Mouse (Mus musculus): ENCODE data around the gene Sprr2j-ps. TPM values are rescaled to one million over a fixed set of nuclear protein-coding genes. Genes with fewer than 3 reads are reported as not detected.

Sprr2j-ps gene
- polyA plus RNA-seq (2017; shearing (Covaris generic)) = not detected

DNA sequence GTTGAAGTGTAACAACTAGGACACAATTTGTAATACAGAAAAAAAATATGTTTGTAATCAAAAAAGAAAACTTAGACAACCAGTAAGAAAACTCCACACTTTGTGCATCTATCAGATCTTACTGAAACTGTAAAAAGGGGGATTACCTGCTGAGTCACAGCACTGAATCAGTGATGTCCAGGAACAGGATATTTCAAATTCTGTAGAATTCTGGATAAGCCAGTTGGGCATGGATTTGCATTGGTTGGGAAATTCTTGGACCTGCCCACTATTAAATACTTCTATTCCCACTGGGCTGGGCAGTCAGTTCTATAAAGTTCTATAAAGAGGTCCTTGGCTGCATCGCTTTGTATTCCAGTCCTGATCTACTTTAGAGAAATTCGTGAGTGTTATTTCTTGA lies at the start of gene Sprr2j-ps:
Gene Sprr2j-ps, plus strand, starts transcription at position 301 of the 400 bp plus-strand sequence.
- no peak for ATAC-seq

DNA sequence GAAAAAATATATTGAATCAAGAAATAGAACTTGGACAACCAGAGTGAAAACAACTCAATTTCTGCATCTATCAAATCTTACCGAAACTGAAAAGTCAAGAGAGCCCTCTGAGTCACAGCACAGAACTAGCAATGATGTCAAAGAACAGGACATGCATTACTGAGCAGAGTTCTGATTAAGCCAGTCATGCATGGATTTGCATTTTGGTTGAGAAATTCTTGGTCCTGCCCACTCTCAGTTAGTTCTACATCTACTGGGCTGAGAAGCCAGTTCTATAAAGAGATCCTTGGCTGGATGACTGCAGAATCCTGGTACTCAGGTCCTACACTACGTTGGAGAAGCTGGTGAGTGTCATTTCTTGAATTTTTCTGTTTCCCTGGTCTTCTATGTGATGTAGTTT lies 44.3 kb upstream of the Sprr2j-ps start:
- ATAC-seq = no peak

DNA sequence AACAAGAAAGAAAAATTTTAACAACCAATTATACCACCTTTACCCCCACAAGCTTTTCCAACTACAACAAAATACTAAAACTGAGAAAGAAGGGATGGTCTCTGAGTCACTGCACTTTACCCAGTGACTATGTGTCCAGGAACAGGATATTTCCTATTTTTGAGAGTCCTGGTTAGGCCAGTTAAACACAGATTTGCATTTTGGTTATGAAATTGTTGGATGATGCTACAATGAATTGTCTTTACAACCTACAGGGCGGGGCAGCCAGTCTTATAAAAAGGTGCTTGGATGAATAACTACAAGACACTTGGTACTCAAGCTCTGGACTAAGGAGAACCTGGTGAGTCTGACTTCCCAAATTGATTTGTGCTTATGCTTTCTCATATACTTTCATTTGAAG lies 32.5 kb upstream of the Sprr2j-ps start, which contains the start of gene Sprr2h:
Gene Sprr2h, plus strand, starts transcription at position 301 of the 400 bp plus-strand sequence.
- ATAC-seq = no peak

DNA sequence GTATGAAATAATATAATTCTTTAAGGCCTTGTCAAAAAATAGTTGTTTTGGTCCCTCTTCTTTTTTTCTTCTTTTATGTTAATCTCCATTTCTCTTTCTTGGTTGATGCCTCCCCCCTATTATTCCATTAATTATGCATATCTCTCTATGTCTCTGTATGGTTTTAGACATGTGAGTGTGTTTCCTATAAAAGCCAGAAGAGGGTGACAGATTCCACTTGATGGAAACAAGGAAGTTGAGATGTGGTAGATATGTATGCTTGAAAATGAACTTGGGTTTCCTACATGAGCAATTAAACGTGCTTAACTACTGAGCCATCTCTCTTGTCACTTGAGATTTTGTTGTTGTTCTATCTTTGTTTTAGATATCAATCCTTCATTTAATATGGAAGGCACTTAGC lies 23.6 kb upstream of the Sprr2j-ps start:
- ATAC-seq = no peak

DNA sequence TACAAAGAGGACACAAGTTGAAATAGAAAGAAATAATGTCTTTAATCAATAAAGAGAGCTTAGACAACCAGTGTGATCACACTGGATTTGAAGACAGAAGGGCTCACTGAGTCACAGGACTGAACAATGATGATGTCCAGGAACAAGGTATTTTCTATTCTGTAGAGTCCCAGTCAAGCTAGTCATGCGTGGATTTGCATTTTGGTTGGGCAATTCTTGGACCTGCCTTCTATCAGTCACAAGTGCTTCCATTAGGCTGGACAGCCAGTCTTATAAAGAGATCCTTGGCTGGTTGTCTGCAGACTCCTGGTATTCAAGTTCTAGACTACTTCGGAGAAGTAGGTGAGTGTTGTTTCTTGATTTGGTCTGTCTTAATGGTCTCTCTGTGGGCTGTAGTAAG lies 10.2 kb upstream of the Sprr2j-ps start, which contains the start of gene Sprr2i:
Gene Sprr2i, plus strand, starts transcription at position 301 of the 400 bp plus-strand sequence.
- no peak for ATAC-seq

DNA sequence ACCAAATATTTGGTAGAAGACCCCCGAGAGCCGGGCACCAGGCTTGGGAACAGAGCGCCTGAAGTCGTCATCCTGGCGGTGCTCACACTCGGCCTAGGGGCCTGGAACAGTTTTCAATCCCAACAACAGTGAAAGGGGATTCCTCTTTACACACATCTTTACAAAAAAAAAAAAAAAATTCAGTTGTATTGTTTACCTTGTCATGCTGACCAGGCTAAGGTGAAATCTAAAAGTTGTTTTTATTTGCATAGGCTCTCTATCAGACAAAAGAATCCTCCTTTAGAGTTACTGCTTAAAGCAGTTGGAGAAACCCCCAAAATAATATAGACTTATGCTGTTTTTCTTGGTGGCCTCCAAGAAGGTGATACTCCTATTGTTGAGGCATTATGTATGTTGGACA lies 11.4 kb downstream of the Sprr2j-ps start, which contains the start of gene Gm9774:
Gene Gm9774, minus strand, starts transcription at position 101 of the 400 bp plus-strand sequence.
- ATAC-seq = no peak

DNA sequence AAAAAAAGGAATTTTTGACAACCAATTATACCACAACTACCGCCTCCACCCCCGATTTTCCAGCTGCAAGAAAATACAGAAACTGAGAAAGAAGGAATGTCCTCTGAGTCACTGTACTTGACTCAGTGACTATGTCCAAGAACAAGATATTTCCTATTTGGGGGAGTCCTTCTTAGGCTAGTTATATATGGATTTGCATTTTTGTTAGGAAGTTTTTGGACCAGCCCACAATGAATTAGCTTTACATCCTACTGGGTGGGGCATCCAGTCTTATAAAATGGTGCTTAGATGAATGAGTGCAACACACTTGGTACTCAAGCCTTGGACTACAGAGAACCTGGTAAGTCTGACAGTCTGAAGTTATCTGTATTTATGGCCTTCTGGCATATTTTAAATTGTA lies 14.4 kb downstream of the Sprr2j-ps start, which contains the start of gene Sprr2k:
Gene Sprr2k, plus strand, starts transcription at position 301 of the 400 bp plus-strand sequence.
- no peak for ATAC-seq

DNA sequence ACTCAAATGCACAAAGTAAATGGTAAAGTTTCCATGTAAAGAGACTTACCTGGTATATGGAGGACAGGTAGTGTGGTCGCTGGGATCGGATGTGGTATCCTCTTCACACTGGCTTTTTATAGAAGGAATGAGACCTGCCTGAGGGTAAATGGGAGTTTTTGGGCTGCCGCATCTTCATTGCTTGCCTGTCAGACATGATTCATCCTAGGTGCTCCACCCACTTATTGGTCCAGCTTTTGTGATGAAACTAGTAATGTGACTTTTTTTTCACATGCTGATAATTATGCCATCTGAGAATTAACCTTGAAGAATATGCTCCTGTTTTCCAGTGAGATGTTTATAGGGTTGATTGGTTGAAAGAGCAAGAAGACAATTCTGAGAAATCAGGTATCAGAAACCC lies 20.8 kb downstream of the Sprr2j-ps start, which contains the start of gene Sprr1b:
Gene Sprr1b, minus strand, starts transcription at position 101 of the 400 bp plus-strand sequence.
- ATAC-seq = no peak

DNA sequence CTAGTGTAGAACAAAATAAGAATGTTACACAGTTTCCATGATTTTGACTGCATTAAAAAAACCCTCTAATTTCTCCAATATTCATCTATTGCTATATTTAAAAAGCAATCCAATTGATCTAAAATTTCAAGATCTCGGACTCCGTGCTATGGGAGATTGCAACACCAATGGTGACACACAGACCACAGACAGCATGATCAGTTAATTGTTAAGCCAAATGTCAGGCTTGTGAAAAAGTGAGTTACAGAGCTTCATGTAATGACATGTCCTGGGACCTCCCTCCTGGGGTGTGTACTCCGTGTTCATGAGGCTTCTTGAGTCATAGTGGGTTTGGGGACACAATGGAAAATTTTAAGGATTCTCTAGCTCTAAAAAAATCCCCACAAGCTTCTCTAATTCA lies 22.3 kb downstream of the Sprr2j-ps start:
- no peak for ATAC-seq

DNA sequence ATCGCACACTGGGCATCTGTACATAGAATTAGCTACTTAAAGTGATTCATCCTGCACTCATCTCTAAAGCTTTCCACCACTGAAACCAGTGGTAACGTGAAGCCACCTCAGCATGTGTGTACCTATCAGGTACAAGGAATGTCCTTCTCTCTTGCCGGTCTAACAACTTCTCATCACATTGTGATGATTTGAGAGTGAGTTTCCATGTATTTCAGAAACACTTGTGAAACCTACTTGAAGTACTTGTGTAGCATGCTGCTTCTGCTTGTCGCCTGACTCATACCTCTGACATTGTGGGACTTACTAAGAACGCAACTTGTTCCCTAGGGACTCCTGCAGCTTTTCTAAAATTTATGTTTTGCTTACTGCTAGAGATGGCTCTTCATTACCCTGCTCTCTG lies 37.3 kb downstream of the Sprr2j-ps start:
- ATAC-seq = no peak

DNA sequence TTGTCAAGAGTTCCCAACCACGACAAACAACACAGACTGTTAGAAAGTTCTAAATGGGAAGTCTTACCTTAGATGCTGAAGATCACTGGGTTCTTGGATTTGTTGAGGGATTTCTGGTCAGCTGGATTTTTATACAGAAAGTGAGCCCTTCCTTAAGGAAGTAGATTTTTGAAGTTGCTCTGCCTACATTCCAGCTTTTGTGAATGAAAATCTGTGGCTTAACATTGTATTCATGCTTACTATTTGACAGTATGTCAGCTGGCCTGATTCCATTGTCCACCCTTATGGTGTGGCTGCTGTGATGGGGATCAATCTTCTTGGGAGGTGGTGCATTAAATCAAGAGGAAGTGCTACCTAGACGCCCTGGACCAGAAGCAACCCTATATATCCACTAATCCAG lies 40.7 kb downstream of the Sprr2j-ps start, which contains the start of gene Sprr3:
Gene Sprr3, minus strand, starts transcription at position 101 of the 400 bp plus-strand sequence.
- no peak for ATAC-seq

DNA sequence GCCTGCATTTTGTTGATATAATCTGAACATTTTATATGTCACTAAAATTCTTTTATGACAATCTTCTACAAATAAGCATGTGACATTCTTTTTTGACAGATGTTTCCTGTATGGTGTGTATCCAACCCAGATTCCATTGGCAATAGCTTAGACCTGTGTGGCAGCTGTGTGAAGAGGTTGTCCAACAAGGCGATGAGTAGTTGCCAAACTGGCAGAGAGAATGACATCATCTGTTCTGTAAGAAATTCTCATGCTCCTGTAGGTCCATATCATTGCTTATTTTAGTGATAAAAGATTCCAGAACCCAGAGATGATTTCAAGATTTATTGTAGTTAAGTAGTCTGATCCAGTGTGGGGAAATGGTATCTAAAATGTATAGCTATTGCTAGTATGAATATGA lies 48.7 kb downstream of the Sprr2j-ps start:
- ATAC-seq = no peak

DNA sequence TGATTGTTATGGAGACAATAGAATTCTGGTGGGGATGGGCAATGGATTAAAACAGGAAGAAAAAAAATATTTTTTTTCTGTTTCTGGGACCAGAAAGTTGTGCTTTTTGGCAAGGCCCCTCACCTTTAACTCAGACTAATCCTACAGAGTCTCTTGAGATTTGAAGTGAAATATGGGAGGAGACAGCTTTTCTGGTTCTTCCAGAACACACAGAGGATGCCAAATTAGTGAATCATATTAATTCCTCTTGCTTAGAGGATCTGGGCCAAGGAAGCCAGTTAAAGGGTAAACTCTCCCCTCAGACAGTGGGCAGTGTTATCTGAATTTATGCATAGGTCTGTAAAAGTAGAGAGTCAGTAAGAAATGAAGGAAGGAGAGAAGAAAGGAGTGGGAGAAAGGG lies 49.5 kb downstream of the Sprr2j-ps start:
- ATAC-seq = no peak

Other genes starting within 250 kb of the Sprr2j-ps start
- gene Sprr2a1, start 202.3 kb upstream of the Sprr2j-ps start, polyA plus RNA-seq (2017; shearing (Covaris generic)) = not detected
- gene Sprr2a2, start 202.2 kb upstream of the Sprr2j-ps start, polyA plus RNA-seq (2017; shearing (Covaris generic)) = not detected
- not detected for gene Sprr2a3, start 132.7 kb upstream of the Sprr2j-ps start, polyA plus RNA-seq (2017; shearing (Covaris generic))
- gene Sprr2b, start 101.5 kb upstream of the Sprr2j-ps start, polyA plus RNA-seq (2017; shearing (Covaris generic)) = not detected
- gene Sprr2d, start 78.9 kb upstream of the Sprr2j-ps start, polyA plus RNA-seq (2017; shearing (Covaris generic)) = not detected
- not detected for gene Sprr2e, start 65.9 kb upstream of the Sprr2j-ps start, polyA plus RNA-seq (2017; shearing (Covaris generic))
- not detected for gene Sprr2f, start 52.9 kb upstream of the Sprr2j-ps start, polyA plus RNA-seq (2017; shearing (Covaris generic))
- not detected for gene Sprr2h, start 32.4 kb upstream of the Sprr2j-ps start, polyA plus RNA-seq (2017; shearing (Covaris generic))
- gene Sprr2i, start 10.1 kb upstream of the Sprr2j-ps start, polyA plus RNA-seq (2017; shearing (Covaris generic)) = not detected
- gene Gm9774, start 11.3 kb downstream of the Sprr2j-ps start, polyA plus RNA-seq (2017; shearing (Covaris generic)) = 10 to 100 TPM in 1 of 2 experiments, 1 to 10 TPM in 1; 9.0 to 12.9 TPM
- not detected for gene Sprr2k, start 14.5 kb downstream of the Sprr2j-ps start, polyA plus RNA-seq (2017; shearing (Covaris generic))
- gene Sprr1b, start 20.7 kb downstream of the Sprr2j-ps start, polyA plus RNA-seq (2017; shearing (Covaris generic)) = not detected
- gene Sprr3, start 40.6 kb downstream of the Sprr2j-ps start, polyA plus RNA-seq (2017; shearing (Covaris generic)) = not detected
- gene Sprr1a, start 67.8 kb downstream of the Sprr2j-ps start, polyA plus RNA-seq (2017; shearing (Covaris generic)) = not detected
- gene Sprr4, start 82.4 kb downstream of the Sprr2j-ps start, polyA plus RNA-seq (2017; shearing (Covaris generic)) = not detected
- not detected for gene 2310046K23Rik, start 116.4 kb downstream of the Sprr2j-ps start, polyA plus RNA-seq (2017; shearing (Covaris generic))
- gene Ivl, start 155.7 kb downstream of the Sprr2j-ps start, polyA plus RNA-seq (2017; shearing (Covaris generic)) = not detected
- gene Smcp, start 170.9 kb downstream of the Sprr2j-ps start, polyA plus RNA-seq (2017; shearing (Covaris generic)) = not detected
- not detected for gene 2210017I01Rik, start 189.4 kb downstream of the Sprr2j-ps start, polyA plus RNA-seq (2017; shearing (Covaris generic))
- not detected for gene Lce6a, start 203.6 kb downstream of the Sprr2j-ps start, polyA plus RNA-seq (2017; shearing (Covaris generic))
- gene Lce1a1, start 230.2 kb downstream of the Sprr2j-ps start, polyA plus RNA-seq (2017; shearing (Covaris generic)) = not detected
- not detected for gene Lce1b, start 238.8 kb downstream of the Sprr2j-ps start, polyA plus RNA-seq (2017; shearing (Covaris generic))